Mouse (Mus musculus) G1E (cell line): ENCODE data around the gene Atxn10.

Experiments used
- CTCF ChIP-seq: IDR thresholded peaks from 2 replicates; pipeline ENCODE4 v1.5.1; 2012; ENCODE audit warnings: low read depth, low read length, inconsistent platforms, mixed read lengths
- GATA1 ChIP-seq: IDR thresholded peaks from 2 replicates; pipeline ENCODE4 v1.6.1; 2012; ENCODE audit warnings: borderline replicate concordance, low read length, inconsistent platforms, mixed read lengths
- TAL1 ChIP-seq: conservative IDR thresholded peaks from 2 replicates; pipeline ENCODE4 v1.6.1; 2012; ENCODE audit warnings: low read depth, low read length, inconsistent platforms, mixed read lengths

GRCm38 (mm10) chr15:85334234-85334633 is 1.8 kb upstream of the Atxn10 start:
- TF ChIP-seq GATA1 (no peak), CTCF (no peak), TAL1 (no peak)
